Mouse (Mus musculus): ENCODE data around the gene Tbx3.

DNA sequence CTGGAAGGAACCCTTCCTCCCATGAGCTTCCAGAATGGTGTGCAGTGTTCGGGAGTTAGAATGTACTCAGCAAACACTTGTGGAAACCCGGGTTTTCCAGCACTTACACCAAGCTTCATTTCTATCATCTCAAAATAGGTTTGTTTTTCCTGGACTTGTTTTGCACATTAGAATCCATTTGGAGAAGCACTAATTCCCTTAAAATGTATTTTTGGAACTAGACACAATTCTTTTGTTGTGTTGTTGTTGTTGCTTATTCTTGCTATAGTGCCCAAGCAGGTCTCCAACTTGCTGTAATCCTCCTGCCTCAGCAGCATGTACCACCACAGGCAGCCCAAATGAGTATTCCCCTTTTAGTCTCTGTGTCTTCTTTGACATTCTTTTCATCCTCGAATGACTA, 11.4 kb upstream of the Tbx3 start:
- TF ChIP-seq EP300 (IDR thresholded peaks at IDR 0.05; ENCODE audit: insufficient read depth, low read depth, low read length) (no peak), POLR2A (IDR thresholded peaks at IDR 0.05; ENCODE audit: insufficient read depth, low read length) (no peak)

Data from ES-Bruce4 (cell line).